Mouse (Mus musculus) CH12.LX (cell line): ENCODE measurements at regions not wholly inside any gene's neighbourhood (a gene's known extent, or its start where the extent isn't known, plus 50 kb on each side); places are given as distances from the start of the nearest gene placed in this dataset.
"Not testable (repeated sequence)": the region's sequence is repeated elsewhere in the genome, so short reads cannot be mapped to it uniquely, and the experiment has no call there.

Experiments
- DNase-seq: peaks from one replicate; pipeline ENCODE4 v3.0.0-alpha.2; 2013; ENCODE audit errors: extremely low read depth
- H3K27ac ChIP-seq: 2 replicates; pipeline ENCODE4 v1.5.1; 2012; ENCODE audit warnings: low read depth, mild to moderate bottlenecking, control low read depth, moderate library complexity; ENCODE audit not compliant: insufficient read depth
- H3K27me3 ChIP-seq: replicated peaks from 2 replicates; pipeline ENCODE3; 2012; ENCODE audit warnings: inconsistent platforms
- H3K36me3 ChIP-seq, 2 experiments: replicated peaks in 1 of 2; 2 replicates each; pipeline versions ENCODE3 to v1.6.1; 2012; ENCODE audit warnings: inconsistent platforms in 1 of 2, low read length in 1 of 2, mild to moderate bottlenecking in 1 of 2, mixed read lengths in 1 of 2, moderate library complexity in 1 of 2; ENCODE audit not compliant: control insufficient read depth in 1 of 2, insufficient read depth in 1 of 2
- H3K4me1 ChIP-seq, 2 experiments: 2 replicates each; pipeline ENCODE4 v1.6.1; 2012; ENCODE audit warnings: inconsistent platforms in 1 of 2, moderate library complexity in 1 of 2; ENCODE audit not compliant: insufficient read depth in 2 of 2, control insufficient read depth in 1 of 2
- H3K4me2 ChIP-seq: 2 replicates; pipeline ENCODE4 v1.6.1; 2012; ENCODE audit warnings: low read depth, mild to moderate bottlenecking, control low read depth; ENCODE audit not compliant: poor library complexity, insufficient read depth, severe bottlenecking
- H3K4me3 ChIP-seq, 3 experiments: fragments of 150-350 bp in 1 of 3; sonication (generic) in 1 of 3; replicated peaks in 1 of 3; 2 replicates each; pipeline versions ENCODE3 to v1.5.1; 2011 to 2012; ENCODE audit warnings: low read depth in 2 of 3, low read length in 2 of 3, mild to moderate bottlenecking in 2 of 3, moderate library complexity in 2 of 3, control low read depth in 1 of 3, improper control_type of control experiment in 1 of 3, inconsistent platforms in 1 of 3, mixed read lengths in 1 of 3; ENCODE audit not compliant: poor library complexity in 1 of 3
- H3K79me2 ChIP-seq: replicated peaks from 2 replicates; pipeline ENCODE4 v1.6.1; 2012; ENCODE audit warnings: mild to moderate bottlenecking, moderate library complexity; ENCODE audit not compliant: control insufficient read depth, poor library complexity, insufficient read depth, severe bottlenecking; ENCODE audit errors: extremely low read depth
- H3K9ac ChIP-seq: 2 replicates; pipeline ENCODE4 v1.6.1; 2012; ENCODE audit warnings: low read depth, mild to moderate bottlenecking, control low read depth, moderate library complexity; ENCODE audit not compliant: insufficient read depth
- H3K9me3 ChIP-seq: replicated peaks from 2 replicates; pipeline ENCODE3; 2012; ENCODE audit warnings: low read length, inconsistent platforms, mixed read lengths
- GABPA ChIP-seq: IDR thresholded peaks from 2 replicates; pipeline ENCODE4 v1.6.1; 2012; ENCODE audit warnings: low read depth, low read length, improper control_type of control experiment, inconsistent platforms; ENCODE audit not compliant: insufficient replicate concordance
- IRF4 ChIP-seq: IDR thresholded peaks from 2 replicates; pipeline ENCODE4 v1.6.1; 2014; ENCODE audit warnings: low read depth, mild to moderate bottlenecking, inconsistent platforms, low read length, improper control_type of control experiment
- JUN ChIP-seq: IDR thresholded peaks from 2 replicates; pipeline ENCODE4 v1.6.1; 2011; ENCODE audit warnings: low read depth, mild to moderate bottlenecking, low read length, improper control_type of control experiment, moderate library complexity; ENCODE audit not compliant: insufficient read depth
- KAT2A ChIP-seq: IDR thresholded peaks from 2 replicates; pipeline ENCODE4 v1.6.1; 2012; ENCODE audit warnings: low read length, improper control_type of control experiment, inconsistent platforms; ENCODE audit not compliant: insufficient replicate concordance
- MAFK ChIP-seq: IDR thresholded peaks from 2 replicates; pipeline ENCODE4 v1.6.1; 2011; ENCODE audit warnings: low read length, improper control_type of control experiment; ENCODE audit not compliant: insufficient replicate concordance
- MAX ChIP-seq: IDR thresholded peaks from 2 replicates; pipeline ENCODE4 v1.6.1; 2011; ENCODE audit warnings: low read length, improper control_type of control experiment
- POLR2A ChIP-seq: IDR thresholded peaks from 2 replicates; pipeline ENCODE4 v1.6.1; 2011; ENCODE audit warnings: low read depth, mild to moderate bottlenecking, improper control_type of control experiment, low read length
- UBTF ChIP-seq: IDR thresholded peaks from 2 replicates; pipeline ENCODE4 v1.6.1; 2012; ENCODE audit warnings: low read depth, mild to moderate bottlenecking, inconsistent platforms, low read length, improper control_type of control experiment, moderate library complexity
- USF1 ChIP-seq: IDR thresholded peaks from 2 replicates; pipeline ENCODE4 v1.6.1; 2014; ENCODE audit warnings: low read depth, mild to moderate bottlenecking, inconsistent platforms, low read length, improper control_type of control experiment
- USF2 ChIP-seq: conservative IDR thresholded peaks from 2 replicates; pipeline ENCODE4 v1.6.1; 2011; ENCODE audit warnings: low read depth, low read length, improper control_type of control experiment
- ZKSCAN1 ChIP-seq: IDR thresholded peaks from 2 replicates; pipeline ENCODE4 v1.6.1; 2012; ENCODE audit warnings: low read depth, inconsistent platforms, low read length, improper control_type of control experiment, borderline replicate concordance
- dilution Hi-C: fragments of 300-500 bp; cut with MboI; formaldehyde crosslinking; loops from 2 replicates; pipeline ENCODE4 v1.14.3; 2020; ENCODE audit warnings: low sequenced_read_pairs; ENCODE audit not compliant: extremely low pct_unique_long_range_greater_than_20kb, extremely low pct_ligation_motif_present
- in situ Hi-C: fragments of 300-500 bp; cut with MboI; formaldehyde crosslinking; loops from 3 replicates; pipeline ENCODE4 v1.14.3; 2019; ENCODE audit warnings: low sequenced_read_pairs, low pct_ligation_motif_present, low pct_unique_long_range_greater_than_20kb, mixed read lengths

GRCm38 (mm10) chr13:99666086-99666485 lies 149.7 kb upstream of the Map1b start:
- no peak overlapping the region for H3K27ac ChIP-seq
- in situ Hi-C loops: no loop called here
- H3K27me3 ChIP-seq: peaks cover 2% of the 10 kb centered on the region
- H3K36me3 ChIP-seq: no peaks in the 10 kb centered on the region
- no peaks in the 10 kb centered on the region for H3K9me3 ChIP-seq
- H3K79me2 ChIP-seq: no peaks in the 10 kb centered on the region
- H3K9ac ChIP-seq: no peak overlapping the region
- no peak for DNase-seq
- no peak overlapping the region for H3K4me2 ChIP-seq
- no peak for TF ChIP-seq IRF4
- no peak for TF ChIP-seq JUN
- no peak for TF ChIP-seq POLR2A
- TF ChIP-seq, all 38 proteins: peak for 0
- H3K4me3 ChIP-seq: no peak overlapping the region
- peaks cover 3 to 11% of the 10 kb centered on the region in 2 experiments; a peak in 3 of 4 replicates for H3K4me1 ChIP-seq
- dilution Hi-C loops: no loop called here

GRCm38 (mm10) chr13:99663422-99663821 lies 147.1 kb upstream of the Map1b start:
- H3K36me3 ChIP-seq, in situ Hi-C loops, DNase-seq, H3K27ac ChIP-seq, dilution Hi-C loops, H3K9ac ChIP-seq, H3K4me1 ChIP-seq: not testable (repeated sequence)
- peak; percentile 94 for TF ChIP-seq USF2
- peak; percentile 72 for TF ChIP-seq USF1
- TF ChIP-seq MAX: peak; percentile 56
- TF ChIP-seq, all 38 proteins: peak for 3; not testable (repeated sequence) for 35
- H3K27me3 ChIP-seq, H3K4me2 ChIP-seq, H3K9me3 ChIP-seq, H3K4me3 ChIP-seq, H3K79me2 ChIP-seq: not testable (repeated sequence)

DNA sequence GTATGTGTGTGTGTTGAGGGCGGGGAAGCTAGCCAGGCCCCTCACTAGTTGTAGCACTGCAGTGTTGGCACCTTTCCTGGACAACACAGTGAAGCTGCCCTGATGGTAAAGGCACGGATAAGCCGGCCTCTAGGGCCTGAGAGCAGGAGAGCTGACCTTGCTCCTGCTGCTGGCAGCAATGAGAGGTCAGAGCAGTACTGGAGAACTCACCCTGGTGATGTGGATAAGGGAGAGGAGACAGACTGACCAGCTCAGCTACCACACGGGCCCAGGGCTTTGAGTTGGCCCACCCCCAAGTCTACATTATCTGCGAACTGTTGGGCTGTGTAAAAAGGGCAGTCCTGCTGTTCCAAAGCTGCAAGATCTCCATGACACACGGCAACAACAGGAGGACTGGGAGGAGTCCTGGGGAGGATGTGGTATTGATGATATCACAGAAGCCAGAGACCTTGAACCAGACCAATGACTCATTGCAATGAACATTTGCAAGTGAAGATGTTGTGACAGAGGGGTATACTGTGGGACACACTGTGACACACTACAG lies 131.4 kb upstream of the Map1b start:
- Histone ChIP-seq H3K79me2 (no peaks in the 10 kb centered on the region), H3K4me2 (no peak overlapping the region), H3K36me3 (no peaks in the 10 kb centered on the region), H3K9me3 (no peaks in the 10 kb centered on the region), H3K27ac (no peak overlapping the region), H3K27me3 (no peaks in the 10 kb centered on the region), H3K9ac (no peak overlapping the region), H3K4me3 (no peak overlapping the region), H3K4me1 (peaks cover 0 to 4% of the 10 kb centered on the region in 2 experiments; a peak in 2 of 4 replicates)
- dilution Hi-C loops (no loop called here), in situ Hi-C loops (no loop called here)
- peak; percentile 37 for DNase-seq
- no peak for TF ChIP-seq MAFK
- TF ChIP-seq ZKSCAN1: no peak
- TF ChIP-seq GABPA: no peak
- no peak for TF ChIP-seq USF2
- no peak for TF ChIP-seq UBTF
- no peak for TF ChIP-seq KAT2A
- no peak for TF ChIP-seq IRF4
